Mouse (Mus musculus) olfactory bulb, adult 2 months (tissue): ENCODE measurements around the gene Pyy. TPM values are rescaled to one million over a fixed set of nuclear protein-coding genes. Genes with fewer than 3 reads are reported as not detected.

Source experiments
- H3K27ac ChIP-seq: fragments of 200-500 bp; 2 replicates; pipeline ENCODE4 v1.5.1; 2012; ENCODE audit warnings: low read depth, low read length; ENCODE audit not compliant: insufficient read depth
- H3K4me1 ChIP-seq: fragments of 200-500 bp; 2 replicates; pipeline ENCODE4 v1.6.1; 2012; ENCODE audit warnings: low read length; ENCODE audit not compliant: control insufficient read depth, insufficient read depth
- H3K4me3 ChIP-seq: fragments of 200-500 bp; 2 replicates; pipeline ENCODE4 v1.5.1; 2012; ENCODE audit warnings: mild to moderate bottlenecking, low read depth, low read length, moderate library complexity; ENCODE audit not compliant: insufficient read depth
- CTCF ChIP-seq: fragments of 200-500 bp; IDR thresholded peaks from 2 replicates; pipeline ENCODE4 v1.5.1; 2012; ENCODE audit warnings: low read depth, mild to moderate bottlenecking, low read length, moderate library complexity; ENCODE audit not compliant: insufficient read depth
- POLR2A ChIP-seq: fragments of 200-500 bp; IDR thresholded peaks from 2 replicates; pipeline ENCODE4 v1.6.1; 2012; ENCODE audit warnings: mild to moderate bottlenecking, low read depth, low read length, moderate library complexity; ENCODE audit not compliant: insufficient read depth
- WGBS: fragments of 180-500 bp; shearing (Covaris S2); methylation state at CpG from one replicate; pipeline ENCODE4 v1.1.7; 2018; 5-methylcytosine and 5-hydroxymethylcytosine counted together
- polyA plus RNA-seq: library from polyadenylated mRNA; stranded (reverse); fragments of >200 nt; gene quantifications from 2 replicates; pipeline ENCODE4 v1.2.4, GENCODE M21; 2012; ENCODE audit warnings: low replicate concordance; ENCODE audit not compliant: missing spikeins, insufficient read depth, insufficient read length

Pyy gene
- polyA plus RNA-seq, 1 experiment, result not detected

DNA sequence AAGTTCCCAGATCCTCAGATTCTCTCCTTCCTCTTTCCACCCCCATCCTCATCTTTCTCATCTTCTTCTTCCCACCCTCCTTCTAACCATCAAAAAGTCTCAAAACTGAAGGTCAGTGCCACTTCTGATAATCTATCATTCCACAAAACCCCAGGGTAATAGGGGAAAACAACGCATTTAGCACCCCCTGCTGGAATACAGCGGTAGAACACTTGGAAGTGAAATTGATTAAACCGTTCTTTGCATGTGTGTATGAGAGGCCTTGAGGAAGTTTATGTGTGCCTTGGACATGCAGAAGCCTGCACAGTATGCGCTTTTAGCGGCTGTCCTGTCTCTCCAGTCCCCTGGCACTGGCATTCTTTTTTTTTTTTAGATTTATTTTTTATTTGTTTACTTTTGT, 32.9 kb upstream of the Pyy start:
- H3K27ac ChIP-seq, result no peak overlapping the region
- 6% methylated on average over 5 of the region's 5 CpGs for WGBS
- H3K4me1 ChIP-seq, result peaks cover 9% of the 10 kb centered on the region
- TF ChIP-seq POLR2A, result no peak
- TF ChIP-seq CTCF, result no peak
- H3K4me3 ChIP-seq, result no peak overlapping the region

- Histone ChIP-seq H3K4me3 (0 out of 2 replicates have a peak overlapping the region, but pooled peaks have one; percentile 13), H3K27ac (no peak overlapping the region), H3K4me1 (peaks cover 7% of the 10 kb centered on the region; the same call in 1 of the 2 replicates)
- no peak for TF ChIP-seq POLR2A
- peak; percentile 84 for TF ChIP-seq CTCF
- WGBS, result under 1% methylated on average over 18 of the region's 18 CpGs
Measured at GRCm38 (mm10) chr11:102138447-102138740, 30.8 kb upstream of the Pyy start.

DNA sequence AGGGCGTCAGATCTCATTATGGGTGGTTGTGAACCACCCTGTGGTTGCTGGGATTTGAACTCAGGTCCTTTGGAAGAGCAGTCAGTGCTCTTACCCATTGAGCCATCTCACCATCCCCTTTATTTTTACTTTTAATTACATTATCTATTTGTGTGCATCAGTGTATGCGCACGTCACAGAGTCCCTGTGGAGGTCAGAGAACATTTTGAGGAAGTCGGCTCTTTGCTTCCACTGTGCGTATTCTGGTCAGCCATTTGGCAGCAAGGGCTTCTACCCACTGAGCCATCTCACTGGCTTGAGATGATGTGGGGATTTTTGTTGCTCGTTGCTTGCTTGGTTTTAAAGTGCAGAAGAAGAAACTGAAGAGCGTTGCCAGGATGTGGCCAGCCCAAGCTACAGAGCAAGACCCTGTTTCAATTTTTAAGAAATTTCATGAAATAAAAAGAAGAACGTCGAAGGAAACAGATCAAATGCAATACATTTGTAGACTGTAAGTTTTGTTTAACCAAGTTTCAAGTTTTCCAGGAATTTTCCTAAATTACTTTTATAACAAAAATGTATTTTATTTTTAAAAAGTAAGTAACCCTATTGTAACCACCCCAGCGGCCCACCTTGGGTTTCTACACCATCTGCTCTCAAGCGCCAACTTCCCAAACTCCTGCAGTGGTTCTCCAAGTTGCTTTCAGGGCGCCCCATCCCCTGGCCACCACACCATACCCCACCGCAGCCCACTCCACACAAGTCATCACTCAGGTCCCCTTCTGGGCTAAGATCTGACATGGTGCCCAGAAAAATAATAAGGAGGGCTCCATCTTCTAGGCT, 30.2 kb upstream of the Pyy start:
- peaks cover 7% of the 10 kb centered on the region; the same call in 1 of the 2 replicates for H3K4me1 ChIP-seq
- H3K4me3 ChIP-seq, result 0 out of 2 replicates have a peak overlapping the region, but pooled peaks have one; percentile 13
- TF ChIP-seq CTCF (no peak), POLR2A (no peak)
- H3K27ac ChIP-seq, result no peak overlapping the region
- WGBS, result 49% methylated on average over 13 of the region's 13 CpGs

GRCm38 (mm10) chr11:102134516-102134915, 26.9 kb upstream of the Pyy start:
- 26% methylated on average over 4 of the region's 4 CpGs for WGBS

GRCm38 (mm10) chr11:102117386-102117785, 9.8 kb upstream of the Pyy start:
- TF ChIP-seq POLR2A, result no peak
- TF ChIP-seq CTCF, result no peak
- WGBS, result 87% methylated on average over 6 of the region's 6 CpGs

More at GRCm38 (mm10) chr11:102134516-102134915, 26.9 kb upstream of the Pyy start:
- TF ChIP-seq CTCF, result no peak
- no peak for TF ChIP-seq POLR2A
- Histone ChIP-seq H3K4me3 (no peak overlapping the region), H3K27ac (no peak overlapping the region), H3K4me1 (peaks cover 7% of the 10 kb centered on the region; the same call in 1 of the 2 replicates)

GRCm38 (mm10) chr11:102116241-102116640, 8.6 kb upstream of the Pyy start:
- Histone ChIP-seq H3K4me1 (no peaks in the 10 kb centered on the region), H3K27ac (no peak overlapping the region), H3K4me3 (no peak overlapping the region)
- TF ChIP-seq POLR2A (no peak), CTCF (no peak)
- WGBS, result 82% methylated on average over 8 of the region's 8 CpGs

More at GRCm38 (mm10) chr11:102117386-102117785, 9.8 kb upstream of the Pyy start:
- no peak overlapping the region for H3K27ac ChIP-seq
- H3K4me1 ChIP-seq, result no peaks in the 10 kb centered on the region
- no peak overlapping the region for H3K4me3 ChIP-seq

DNA sequence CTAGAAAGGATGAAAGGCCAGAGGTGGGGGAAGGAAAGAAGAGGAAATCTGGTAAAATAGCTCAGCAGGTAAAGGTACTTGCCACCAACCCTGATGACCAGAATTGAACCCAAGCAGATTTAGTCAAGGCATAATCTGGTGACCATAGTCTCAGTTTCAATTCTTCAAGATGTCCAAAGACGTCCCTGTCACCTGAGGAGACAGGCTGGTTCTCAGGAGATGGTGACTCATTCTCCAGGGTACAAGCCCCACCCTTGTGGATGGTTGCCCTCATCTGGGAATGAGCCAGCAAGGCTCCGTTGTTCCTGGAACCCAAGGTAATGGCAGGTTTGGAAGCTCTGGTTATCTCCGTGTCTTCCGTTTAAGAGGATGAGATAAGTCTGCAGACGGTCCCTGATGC, 3.9 kb upstream of the Pyy start:
- WGBS, result 84% methylated on average over 5 of the region's 5 CpGs
- H3K4me1 ChIP-seq, result peaks cover 5% of the 10 kb centered on the region
- no peak for TF ChIP-seq POLR2A
- no peak for TF ChIP-seq CTCF
- no peak overlapping the region for H3K4me3 ChIP-seq
- no peak overlapping the region for H3K27ac ChIP-seq

DNA sequence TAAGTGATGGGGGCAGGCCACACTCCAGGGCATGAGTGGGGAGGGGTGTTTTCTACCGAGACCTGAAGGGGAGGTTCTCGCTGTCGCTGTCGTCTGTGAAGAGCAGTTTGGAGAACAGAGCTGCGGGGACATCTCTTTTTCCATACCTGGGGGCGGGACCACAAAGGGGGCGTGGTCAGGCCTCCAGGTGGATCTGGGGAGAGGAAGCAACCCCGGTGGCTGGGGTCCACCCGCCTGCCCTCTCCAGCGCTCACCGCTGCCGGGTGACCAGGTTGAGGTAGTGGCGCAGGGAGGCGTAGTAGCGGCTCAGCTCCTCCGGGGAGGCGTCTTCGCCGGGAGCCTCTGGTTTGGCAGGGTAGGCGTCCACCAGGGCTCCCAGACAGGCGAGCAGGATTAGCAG, 721 bp downstream of the Pyy start:
- Histone ChIP-seq H3K27ac (no peak overlapping the region), H3K4me1 (peaks cover 5% of the 10 kb centered on the region), H3K4me3 (no peak overlapping the region; the same call in 1 of the 2 replicates)
- TF ChIP-seq CTCF (no peak), POLR2A (no peak)
- WGBS, result 9% methylated on average over 21 of the region's 21 CpGs

DNA sequence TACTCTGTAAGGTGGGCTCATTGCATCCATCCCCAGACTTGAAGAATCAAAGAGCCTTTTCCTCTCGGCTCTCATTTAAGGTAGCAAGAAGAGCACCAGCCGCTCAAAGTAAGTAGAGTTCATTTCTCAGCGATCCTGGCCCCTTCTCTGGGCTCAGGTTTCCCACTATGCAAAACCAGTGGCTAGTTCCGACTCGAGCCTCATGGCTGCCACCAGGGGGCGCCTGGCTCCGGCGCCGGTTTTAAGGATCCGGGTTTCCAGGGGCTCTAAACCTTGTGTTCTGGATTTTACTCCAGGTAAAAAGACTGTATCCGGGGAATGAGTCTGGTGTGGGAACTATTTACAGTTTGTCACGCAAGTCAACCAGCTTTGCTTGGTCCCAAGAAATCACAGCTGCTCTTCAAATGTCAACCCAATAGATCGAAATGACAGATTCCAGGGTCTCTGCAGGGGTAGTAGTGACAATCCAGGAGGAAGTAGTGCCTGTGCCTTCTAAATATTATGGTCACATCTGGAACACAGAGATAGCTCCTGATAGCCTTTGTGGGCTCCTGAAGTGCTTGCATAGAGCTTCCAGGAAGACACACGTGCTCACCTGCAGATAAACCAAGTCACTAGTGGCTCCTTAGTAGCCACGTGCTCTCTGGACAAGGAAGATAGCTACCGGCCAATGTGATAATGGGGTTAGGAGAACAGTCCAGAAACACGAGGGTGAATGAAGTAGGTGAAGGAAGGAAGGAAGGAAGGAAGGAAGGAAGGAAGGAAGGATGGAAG, 5.0 kb downstream of the Pyy start:
- Histone ChIP-seq H3K27ac (no peak overlapping the region), H3K4me3 (no peak overlapping the region), H3K4me1 (peaks cover 5% of the 10 kb centered on the region)
- peak; percentile 88 for TF ChIP-seq CTCF
- TF ChIP-seq POLR2A, result no peak
- WGBS, result 19% methylated on average over 17 of the region's 17 CpGs
